Comparison of ENCODE assay signal across 8 mouse cellular contexts in the genomic region with DNA sequence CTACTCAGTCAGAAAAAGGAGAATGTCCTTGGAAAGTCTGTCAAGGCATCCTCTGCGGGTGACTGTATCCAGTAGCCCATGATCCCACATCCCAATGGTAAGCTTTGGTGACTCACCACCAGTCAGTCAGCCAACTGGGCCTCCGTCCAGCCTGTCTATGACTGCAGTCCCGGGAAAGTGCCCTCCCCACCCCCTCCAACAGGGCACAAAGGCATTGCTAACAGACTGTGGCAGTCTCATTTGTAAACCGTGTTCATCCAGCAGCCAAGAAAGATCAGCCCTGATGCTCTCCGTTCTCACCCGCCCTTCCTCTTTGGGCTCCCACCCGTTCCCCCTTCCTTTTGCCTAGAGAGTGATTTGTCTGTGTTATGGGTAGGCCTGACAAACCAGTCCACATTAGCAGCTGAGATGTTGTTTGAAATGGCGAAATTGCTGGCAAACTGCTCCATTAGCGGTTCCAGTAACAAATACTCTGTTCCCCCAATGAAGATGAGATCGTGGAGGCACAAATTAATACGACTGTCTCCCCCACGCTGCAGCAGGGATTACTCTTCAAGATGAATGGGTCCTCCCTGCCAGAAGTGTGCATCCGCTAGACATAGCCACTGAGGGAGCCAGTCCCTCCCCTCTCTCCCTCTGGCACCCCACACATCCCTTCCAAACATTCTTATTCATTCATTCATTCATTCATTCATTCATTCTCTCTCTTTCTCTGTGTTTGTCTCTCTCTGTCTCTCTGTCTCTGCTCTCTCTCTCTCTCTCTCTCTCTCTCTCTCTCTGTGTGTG.
DNase-seq lines count a peak whose midpoint lies in the region; ATAC-seq and TF ChIP-seq lines count a peak whose summit lies in the region.

No protein-coding gene starts in this region.

- H3K27me3 ChIP-seq in forebrain, embryonic 13.5 days, result peaks cover 15% of the 10 kb centered on the region
- peaks cover 24% of the 10 kb centered on the region for H3K27me3 ChIP-seq in forebrain, embryonic 10.5 days (ENCODE audit: poor library complexity, severe bottlenecking)
- no peaks in the 10 kb centered on the region for H3K27me3 ChIP-seq in lung, postnatal 0 days (replicated peaks; ENCODE audit: insufficient read depth, low read length)
- H3K27me3 ChIP-seq in stomach, embryonic 15.5 days (replicated peaks), result no peaks in the 10 kb centered on the region
- H3K27me3 ChIP-seq in thymus, adult 2 months (ENCODE audit: control insufficient read depth, insufficient read depth, low read length), result no peaks in the 10 kb centered on the region

- no peak overlapping the region for H3K27ac ChIP-seq in forebrain, embryonic 13.5 days
- H3K27ac ChIP-seq in forebrain, embryonic 10.5 days, result no peak overlapping the region
- H3K27ac ChIP-seq in lung, postnatal 0 days (ENCODE audit: low read length), result no peak overlapping the region
- no peak overlapping the region for H3K27ac ChIP-seq in stomach, embryonic 15.5 days
- H3K27ac ChIP-seq in thymus, adult 2 months (ENCODE audit: control insufficient read depth, insufficient read depth, low read length), result no peak overlapping the region

- WGBS in forebrain, embryonic 13.5 days, result 60% methylated on average over 13 of the region's 13 CpGs
- 86% methylated on average over 13 of the region's 13 CpGs for WGBS in forebrain, embryonic 10.5 days
- 57% methylated on average over 13 of the region's 13 CpGs for WGBS in lung, postnatal 0 days
- 44% methylated on average over 13 of the region's 13 CpGs for WGBS in stomach, embryonic 15.5 days
- 84% methylated on average over 13 of the region's 13 CpGs for WGBS in thymus, adult 2 months

- no peak for TF ChIP-seq POLR2A in thymus, adult 2 months (IDR thresholded peaks at IDR 0.05; ENCODE audit: control insufficient read depth, extremely low read depth, insufficient read depth, low read length, poor library complexity)

- DNase-seq in forebrain, embryonic 10.5 days (ENCODE audit: extremely low spot score, low spot score), result no peak
- DNase-seq in cerebellum, adult 9-11 months, result peak; percentile 93
- peak; percentile 69 to 80 for DNase-seq in heart, adult 9 months (ENCODE audit: low spot score in 2 of 2)
- peak; percentile 22 for DNase-seq in kidney, postnatal 14 days
- DNase-seq in lung, postnatal 0 days (ENCODE audit: low spot score), result peak; percentile 50
- no peak for DNase-seq in thymus, adult 2 months

- H3K9ac ChIP-seq in forebrain, embryonic 13.5 days, result no peak overlapping the region
- H3K9ac ChIP-seq in lung, postnatal 0 days (replicated peaks; ENCODE audit: low read depth), result no peak overlapping the region
- H3K9ac ChIP-seq in stomach, embryonic 15.5 days, result no peak overlapping the region

- H3K36me3 ChIP-seq in forebrain, embryonic 13.5 days (ENCODE audit: poor library complexity, severe bottlenecking), result no peaks in the 10 kb centered on the region
- no peaks in the 10 kb centered on the region for H3K36me3 ChIP-seq in forebrain, embryonic 10.5 days (replicated peaks)
- no peaks in the 10 kb centered on the region for H3K36me3 ChIP-seq in lung, postnatal 0 days (ENCODE audit: insufficient read depth, low read length)
- no peaks in the 10 kb centered on the region for H3K36me3 ChIP-seq in stomach, embryonic 15.5 days
- no peaks in the 10 kb centered on the region for H3K36me3 ChIP-seq in thymus, adult 2 months (ENCODE audit: control insufficient read depth, insufficient read depth, low read length)

- ATAC-seq in forebrain, embryonic 13.5 days, result peak; percentile 87
- ATAC-seq in lung, postnatal 0 days, result peak; percentile 91
- ATAC-seq in stomach, embryonic 15.5 days (ENCODE audit: insufficient read depth, low FRiP score, low read depth), result peak; percentile 53; the same call in 1 of the 2 replicates

- no peaks in the 10 kb centered on the region for H3K9me3 ChIP-seq in forebrain, embryonic 13.5 days (replicated peaks)
- H3K9me3 ChIP-seq in forebrain, embryonic 10.5 days, result no peaks in the 10 kb centered on the region
- no peaks in the 10 kb centered on the region for H3K9me3 ChIP-seq in lung, postnatal 0 days (ENCODE audit: low read length)
- no peaks in the 10 kb centered on the region for H3K9me3 ChIP-seq in stomach, embryonic 15.5 days

- peaks cover 10% of the 10 kb centered on the region; the same call in 1 of the 2 replicates for H3K4me1 ChIP-seq in forebrain, embryonic 13.5 days
- no peaks in the 10 kb centered on the region for H3K4me1 ChIP-seq in forebrain, embryonic 10.5 days
- H3K4me1 ChIP-seq in lung, postnatal 0 days (ENCODE audit: insufficient read depth, low read depth, low read length), result no peaks in the 10 kb centered on the region
- H3K4me1 ChIP-seq in stomach, embryonic 15.5 days, result no peaks in the 10 kb centered on the region
- H3K4me1 ChIP-seq in thymus, adult 2 months (replicated peaks; ENCODE audit: control insufficient read depth, insufficient read depth, low read length), result no peaks in the 10 kb centered on the region

- H3K4me2 ChIP-seq in forebrain, embryonic 13.5 days, result no peak overlapping the region
- no peak overlapping the region for H3K4me2 ChIP-seq in lung, postnatal 0 days (replicated peaks; ENCODE audit: low read depth, low read length)
- H3K4me2 ChIP-seq in stomach, embryonic 15.5 days, result no peak overlapping the region

- H3K4me3 ChIP-seq in forebrain, embryonic 13.5 days, result no peak overlapping the region
- H3K4me3 ChIP-seq in forebrain, embryonic 10.5 days, result no peak overlapping the region
- H3K4me3 ChIP-seq in lung, postnatal 0 days (ENCODE audit: low read depth, low read length), result no peak overlapping the region
- H3K4me3 ChIP-seq in stomach, embryonic 15.5 days (replicated peaks), result no peak overlapping the region
- no peak overlapping the region for H3K4me3 ChIP-seq in thymus, adult 2 months (ENCODE audit: control insufficient read depth, insufficient read depth, low read length)

- TF ChIP-seq CTCF in lung, postnatal 0 days (IDR thresholded peaks at IDR 0.05), result no peak
- no peak for TF ChIP-seq CTCF in thymus, adult 2 months (IDR thresholded peaks at IDR 0.05; ENCODE audit: borderline replicate concordance, control insufficient read depth, extremely low read depth, insufficient read depth, low read length, poor library complexity)

- TF ChIP-seq EP300 in lung, postnatal 0 days (IDR thresholded peaks at IDR 0.05), result no peak

Comparison
In these comparisons a context has a peak if more than half of its experiments do, and no peak if none do; other contexts are left out.
1. DNase-seq: peak in cerebellum, adult 9-11 months (single experiment), heart, adult 9 months (2 of 2), kidney, postnatal 14 days (single experiment) and lung, postnatal 0 days (single experiment); none in forebrain, embryonic 10.5 days (single experiment) and thymus, adult 2 months (single experiment).
2. Peak in every context shown above with its lines, with median percentiles within 50 percentile points of each other: ATAC-seq.